Mouse (Mus musculus): ENCODE measurements around the gene Hexb. TPM values are rescaled to one million over a fixed set of nuclear protein-coding genes. Genes with fewer than 3 reads are reported as not detected.

The Hexb gene
- polyA plus RNA-seq, 1 experiment from 2014 or later = 33.4 TPM

Other genes starting within 250 kb of the Hexb start
- not detected in 2 replicates for gene 1700029F12Rik, start 164.0 kb downstream of the Hexb start, polyA plus RNA-seq (2015; fragmentation: Nextera tagmentation; extraction: Ambion mirVana)
- gene Fam169a, start 131.1 kb downstream of the Hexb start, polyA plus RNA-seq (2015; fragmentation: Nextera tagmentation; extraction: Ambion mirVana) = 5.1 and 6.9 TPM in 2 replicates
- 3.1 and 3.2 TPM in 2 replicates for gene Gm6169, start 99.1 kb downstream of the Hexb start, polyA plus RNA-seq (2015; fragmentation: Nextera tagmentation; extraction: Ambion mirVana)
- 26.4 and 29.7 TPM in 2 replicates for gene Gfm2, start 60.4 kb downstream of the Hexb start, polyA plus RNA-seq (2015; fragmentation: Nextera tagmentation; extraction: Ambion mirVana)
- gene Nsa2, start 60.4 kb downstream of the Hexb start, polyA plus RNA-seq (2015; fragmentation: Nextera tagmentation; extraction: Ambion mirVana) = 43.0 and 45.7 TPM in 2 replicates
- 4.0 TPM in 2 replicates for gene Enc1, start 42.7 kb upstream of the Hexb start, polyA plus RNA-seq (2015; fragmentation: Nextera tagmentation; extraction: Ambion mirVana)

All from heart, embryonic 13.5 days (tissue).